Mouse (Mus musculus) lung, embryonic 16.5 days (tissue): ENCODE measurements around the gene Tle2. TPM values are rescaled to one million over a fixed set of nuclear protein-coding genes. Genes with fewer than 3 reads are reported as not detected.

Experiments
- ATAC-seq: fragments of 200-750 bp; cut with Nextera tagmentation; 2 replicates; pipeline ENCODE4 v1.8.0; 2017; ENCODE audit warnings: low read depth, mild to moderate bottlenecking, moderate library complexity
- H3K27ac ChIP-seq: fragments of 300-500 bp; sonication (generic); 2 replicates; pipeline ENCODE4 v1.5.1; 2014; ENCODE audit warnings: mild to moderate bottlenecking, control low read depth, low read length
- H3K27me3 ChIP-seq: fragments of 300-500 bp; sonication (generic); 2 replicates; pipeline ENCODE4 v1.6.1; 2014; ENCODE audit warnings: low read depth, low read length, mixed read lengths; ENCODE audit not compliant: control insufficient read depth, insufficient read depth
- H3K36me3 ChIP-seq: fragments of 300-500 bp; sonication (generic); 2 replicates; pipeline ENCODE4 v1.6.1; 2014; ENCODE audit warnings: low read length; ENCODE audit not compliant: control insufficient read depth, insufficient read depth
- H3K4me1 ChIP-seq: fragments of 300-500 bp; sonication (generic); replicated peaks from 2 replicates; pipeline ENCODE4 v1.6.1; 2014; ENCODE audit warnings: low read length, mixed read lengths; ENCODE audit not compliant: control insufficient read depth, insufficient read depth
- H3K4me2 ChIP-seq: fragments of 300-500 bp; sonication (generic); 2 replicates; pipeline ENCODE4 v1.6.1; 2014; ENCODE audit warnings: low read depth, low read length, control low read depth
- H3K4me3 ChIP-seq: fragments of 300-500 bp; sonication (generic); 2 replicates; pipeline ENCODE4 v1.5.1; 2014; ENCODE audit warnings: mild to moderate bottlenecking, low read length, control low read depth
- H3K9ac ChIP-seq: fragments of 300-500 bp; sonication (generic); 2 replicates; pipeline ENCODE4 v1.6.1; 2014; ENCODE audit warnings: low read length, control low read depth
- H3K9me3 ChIP-seq: fragments of 300-500 bp; sonication (generic); 2 replicates; pipeline ENCODE4 v1.6.1; 2016; ENCODE audit warnings: low read length; ENCODE audit not compliant: control insufficient read depth
- WGBS: fragments of 180-500 bp; shearing (Covaris S2); extraction: QIAGEN DNeasy Blood & Tissue Kit; methylation state at CpG from one replicate; pipeline ENCODE4 v1.1.7; 2014; 5-methylcytosine and 5-hydroxymethylcytosine counted together
- polyA plus RNA-seq: library from polyadenylated mRNA; unstranded; fragments of >200 nt; fragmentation: Nextera tagmentation; extraction: Ambion mirVana; gene quantifications from 2 replicates; pipeline ENCODE4 v1.2.1, GENCODE M21; 2015

Tle2 gene
- polyA plus RNA-seq, 1 experiment from 2014 or later, result 51.2 TPM

GRCm38 (mm10) chr10:81598342-81598741 is 24.0 kb downstream of the Tle2 start:
- Histone ChIP-seq H3K9ac (no peak overlapping the region), H3K27ac (no peak overlapping the region), H3K4me1 (peaks cover 56% of the 10 kb centered on the region), H3K4me2 (no peak overlapping the region), H3K9me3 (no peaks in the 10 kb centered on the region), H3K36me3 (no peaks in the 10 kb centered on the region), H3K27me3 (peaks cover 3% of the 10 kb centered on the region; the same call in 1 of the 2 replicates), H3K4me3 (no peak overlapping the region)
- 33% methylated on average over 3 of the region's 3 CpGs for WGBS
- ATAC-seq, result no peak

- Histone ChIP-seq H3K9me3 (no peaks in the 10 kb centered on the region), H3K4me3 (no peak overlapping the region), H3K4me1 (peaks cover 56% of the 10 kb centered on the region), H3K4me2 (no peak overlapping the region), H3K9ac (no peak overlapping the region), H3K36me3 (no peaks in the 10 kb centered on the region), H3K27me3 (peaks cover 3% of the 10 kb centered on the region; the same call in 1 of the 2 replicates), H3K27ac (no peak overlapping the region)
- no peak for ATAC-seq
- WGBS, result 47% methylated on average over 6 of the region's 6 CpGs
Measured at GRCm38 (mm10) chr10:81598871-81599270, 24.5 kb downstream of the Tle2 start.

DNA sequence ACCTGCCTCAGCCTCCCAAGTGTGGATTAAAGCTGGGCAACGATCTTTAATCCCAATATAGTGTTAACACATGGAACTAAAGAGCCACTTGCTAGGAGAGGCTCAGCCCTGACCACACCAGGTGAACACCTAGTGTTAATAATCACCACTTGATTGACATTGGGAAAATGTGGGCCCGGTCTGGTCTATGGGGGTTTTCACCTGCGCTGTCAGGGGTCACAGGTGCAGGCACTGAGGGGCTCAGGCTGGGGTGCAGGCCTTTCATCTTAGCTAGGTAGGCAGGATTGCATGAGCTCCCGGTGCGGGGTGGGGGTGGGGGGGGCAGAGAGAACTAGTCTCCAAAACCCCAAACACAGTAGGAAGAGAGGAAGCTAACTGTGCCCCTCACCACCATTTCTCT is 25.3 kb downstream of the Tle2 start:
- peaks cover 56% of the 10 kb centered on the region for H3K4me1 ChIP-seq
- no peak overlapping the region; the same call in 1 of the 2 replicates for H3K27ac ChIP-seq
- no peak overlapping the region for H3K4me3 ChIP-seq
- no peak for ATAC-seq
- H3K27me3 ChIP-seq, result peaks cover 3% of the 10 kb centered on the region; the same call in 1 of the 2 replicates
- H3K9ac ChIP-seq, result no peak overlapping the region
- no peak overlapping the region for H3K4me2 ChIP-seq
- H3K9me3 ChIP-seq, result no peaks in the 10 kb centered on the region
- no peaks in the 10 kb centered on the region for H3K36me3 ChIP-seq
- 62% methylated on average over 4 of the region's 5 CpGs for WGBS

DNA sequence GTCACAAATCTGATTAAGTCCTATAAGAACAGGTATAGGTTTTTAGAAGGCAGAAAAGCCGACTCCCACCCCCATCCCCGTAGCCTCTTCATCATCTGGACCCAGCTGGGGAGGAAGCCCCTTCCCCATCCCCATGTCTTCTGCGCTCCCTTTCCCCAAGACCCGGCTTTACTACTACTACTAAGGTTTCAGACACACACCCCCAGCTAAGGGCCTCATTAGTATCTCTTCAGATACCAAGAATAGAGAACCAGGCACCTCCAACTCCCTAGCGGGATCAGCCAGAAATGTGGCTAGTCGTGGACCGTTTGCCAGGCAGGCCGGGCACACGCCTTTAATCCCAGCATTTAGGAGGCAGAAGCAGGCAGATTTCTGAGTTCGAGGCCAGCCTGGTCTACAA is 25.7 kb downstream of the Tle2 start:
- peaks cover 56% of the 10 kb centered on the region for H3K4me1 ChIP-seq
- H3K27me3 ChIP-seq, result peaks cover 3% of the 10 kb centered on the region; the same call in 1 of the 2 replicates
- H3K9ac ChIP-seq, result no peak overlapping the region
- no peak overlapping the region for H3K4me3 ChIP-seq
- peak overlapping the region; percentile 63 for H3K27ac ChIP-seq
- 54% methylated on average over 10 of the region's 10 CpGs for WGBS
- ATAC-seq, result no peak
- H3K36me3 ChIP-seq, result no peaks in the 10 kb centered on the region
- H3K9me3 ChIP-seq, result no peaks in the 10 kb centered on the region
- H3K4me2 ChIP-seq, result no peak overlapping the region

DNA sequence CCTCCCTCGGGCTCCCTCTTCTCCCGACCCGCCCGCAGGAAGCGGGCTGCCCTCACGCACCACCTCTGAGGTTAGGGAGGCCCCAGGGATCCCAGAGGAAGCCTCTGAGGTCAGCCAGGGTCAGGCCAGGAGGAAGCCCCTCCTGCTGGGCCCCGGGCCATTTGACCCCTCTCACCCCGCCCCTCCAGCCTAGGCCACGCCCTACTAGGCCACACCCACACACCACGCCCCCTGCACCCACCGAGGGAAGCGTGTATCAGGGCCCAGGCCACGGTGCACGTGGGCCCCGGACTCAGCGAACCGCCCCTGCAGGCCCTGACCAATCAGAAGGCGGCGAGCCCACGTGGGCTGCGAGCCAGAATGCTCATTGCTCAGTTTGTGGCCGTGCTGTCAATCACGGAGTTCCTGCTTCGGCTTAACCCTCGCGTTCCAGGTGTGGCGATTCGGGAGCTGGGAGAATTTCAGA is 26.4 kb downstream of the Tle2 start, which contains the start of gene Tle6:
Tle6 (minus strand) TSS at position 336 of the 466 bp plus-strand sequence.
- Histone ChIP-seq H3K36me3 (no peaks in the 10 kb centered on the region), H3K9ac (peak within 1 kb of the TSS; percentile 41), H3K27ac (peak within 1 kb of the TSS; percentile 63), H3K27me3 (no peaks in the 10 kb centered on the region), H3K4me3 (peak within 1 kb of the TSS; percentile 30), H3K4me2 (peak within 1 kb of the TSS; percentile 60), H3K4me1 (peaks cover 51% of the 10 kb centered on the region), H3K9me3 (no peaks in the 10 kb centered on the region)
- under 1% methylated on average over 28 of the region's 28 CpGs for WGBS
- ATAC-seq, result peak; percentile 85

DNA sequence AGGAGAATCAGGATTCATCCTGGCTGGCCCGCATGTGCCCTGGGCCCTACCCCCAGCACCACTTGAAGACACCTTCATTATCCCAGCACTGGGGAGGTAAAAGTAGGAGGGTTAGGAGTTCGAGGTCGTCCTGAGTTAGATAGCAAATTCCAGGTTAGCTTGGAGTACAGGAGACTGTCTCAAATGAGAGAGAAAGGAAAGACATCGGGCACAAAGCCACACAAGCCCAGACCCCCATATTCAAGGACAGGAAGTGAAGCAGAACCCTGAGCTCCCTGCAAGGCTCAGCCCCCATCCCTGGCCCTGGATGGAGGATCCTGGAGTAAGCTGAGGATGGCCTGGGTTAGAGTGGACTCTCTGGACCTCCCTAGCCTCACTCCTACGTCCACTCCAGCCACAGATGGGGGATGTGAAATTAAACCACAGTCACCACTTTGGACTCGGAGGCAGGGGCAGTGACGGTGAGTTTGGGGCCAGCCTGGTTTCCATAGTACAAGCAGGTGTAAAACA is 27.1 kb downstream of the Tle2 start:
- H3K9ac ChIP-seq, result peak overlapping the region; percentile 41
- peaks cover 44% of the 10 kb centered on the region for H3K4me1 ChIP-seq
- no peaks in the 10 kb centered on the region for H3K9me3 ChIP-seq
- H3K4me3 ChIP-seq, result 0 out of 2 replicates have a peak overlapping the region, but pooled peaks have one; percentile 16
- peak overlapping the region; percentile 60 for H3K4me2 ChIP-seq
- no peak for ATAC-seq
- WGBS, result 22% methylated on average over 7 of the region's 7 CpGs
- no peaks in the 10 kb centered on the region for H3K36me3 ChIP-seq
- H3K27ac ChIP-seq, result peak overlapping the region; percentile 48
- no peaks in the 10 kb centered on the region for H3K27me3 ChIP-seq

DNA sequence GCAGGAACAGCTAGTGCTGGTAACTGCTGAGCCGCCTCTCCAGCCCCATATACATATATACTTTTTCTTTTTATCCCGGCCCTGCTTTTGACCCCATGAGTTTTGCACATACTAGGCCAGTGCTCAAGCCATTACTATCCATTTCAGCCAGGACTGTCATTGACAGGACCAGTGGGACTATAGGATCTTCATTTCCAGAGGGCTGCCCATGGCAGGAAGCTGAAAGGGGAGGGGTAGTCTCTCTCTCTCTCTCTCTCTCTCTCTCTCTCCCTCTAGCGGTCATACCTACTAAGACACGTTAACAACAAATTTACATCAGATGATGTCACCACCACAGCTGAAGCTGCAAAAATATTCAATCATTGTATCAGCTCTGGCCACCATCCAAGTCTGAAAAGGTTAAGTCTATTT is 28.4 kb downstream of the Tle2 start:
- ATAC-seq, result no peak
- Histone ChIP-seq H3K27ac (0 out of 2 replicates have a peak overlapping the region, but pooled peaks have one; percentile 10), H3K9me3 (no peaks in the 10 kb centered on the region), H3K4me1 (peaks cover 35% of the 10 kb centered on the region), H3K27me3 (no peaks in the 10 kb centered on the region), H3K4me2 (no peak overlapping the region), H3K4me3 (no peak overlapping the region), H3K36me3 (no peaks in the 10 kb centered on the region), H3K9ac (no peak overlapping the region)
- WGBS, result 11% methylated on average over 4 of the region's 4 CpGs

GRCm38 (mm10) chr10:81604019-81604967 is 29.9 kb downstream of the Tle2 start:
- ATAC-seq, result 0 out of 2 replicates have a peak, but pooled peaks have one; percentile 0
- peak overlapping the region; percentile 35 for H3K4me2 ChIP-seq
- no peaks in the 10 kb centered on the region for H3K36me3 ChIP-seq
- WGBS, result 78% methylated on average over 12 of the region's 12 CpGs
- H3K27me3 ChIP-seq, result no peaks in the 10 kb centered on the region
- no peak overlapping the region for H3K27ac ChIP-seq
- peak overlapping the region; percentile 56 for H3K9ac ChIP-seq
- peaks cover 31% of the 10 kb centered on the region for H3K4me1 ChIP-seq
- H3K4me3 ChIP-seq, result peak overlapping the region; percentile 0; the same call in 1 of the 2 replicates
- H3K9me3 ChIP-seq, result no peaks in the 10 kb centered on the region
